Mouse (Mus musculus) forebrain, embryonic 13.5 days (tissue): ENCODE data around the gene Fbll1. TPM values are rescaled to one million over a fixed set of nuclear protein-coding genes. Genes with fewer than 3 reads are reported as not detected.
"Not testable (repeated sequence)": the region's sequence is repeated elsewhere in the genome, so short reads cannot be mapped to it uniquely, and the experiment has no call there.

Source experiments
- ATAC-seq: fragments of 200-750 bp; cut with Nextera tagmentation; 2 replicates; pipeline ENCODE4 v1.8.0; 2017
- H3K27ac ChIP-seq: fragments of 300-500 bp; sonication (generic); 2 replicates; pipeline ENCODE4 v1.5.1; 2015; ENCODE audit warnings: inconsistent platforms, mild to moderate bottlenecking, moderate library complexity
- H3K27me3 ChIP-seq: fragments of 300-500 bp; sonication (generic); 2 replicates; pipeline ENCODE4 v1.6.1; 2015; ENCODE audit warnings: mild to moderate bottlenecking, inconsistent platforms
- H3K36me3 ChIP-seq: fragments of 300-500 bp; sonication (generic); 2 replicates; pipeline ENCODE4 v1.6.1; 2015; ENCODE audit warnings: mild to moderate bottlenecking, inconsistent platforms; ENCODE audit not compliant: poor library complexity, severe bottlenecking
- H3K4me1 ChIP-seq: fragments of 300-500 bp; sonication (generic); 2 replicates; pipeline ENCODE4 v1.6.1; 2015; ENCODE audit warnings: inconsistent platforms
- H3K4me2 ChIP-seq: fragments of 300-500 bp; sonication (generic); 2 replicates; pipeline ENCODE4 v1.6.1; 2015; ENCODE audit warnings: inconsistent platforms, mild to moderate bottlenecking, moderate library complexity
- H3K4me3 ChIP-seq: fragments of 300-500 bp; sonication (generic); 2 replicates; pipeline ENCODE4 v1.5.1; 2015; ENCODE audit warnings: mild to moderate bottlenecking, inconsistent platforms
- H3K9ac ChIP-seq: fragments of 300-500 bp; sonication (generic); 2 replicates; pipeline ENCODE4 v1.6.1; 2015; ENCODE audit warnings: mild to moderate bottlenecking, inconsistent platforms
- H3K9me3 ChIP-seq: fragments of 300-500 bp; sonication (generic); replicated peaks from 2 replicates; pipeline ENCODE4 v1.6.1; 2016; ENCODE audit warnings: inconsistent platforms
- WGBS: fragments of 180-500 bp; shearing (Covaris S2); methylation state at CpG from one replicate; pipeline ENCODE4 v1.1.7; 2015; 5-methylcytosine and 5-hydroxymethylcytosine counted together
- polyA plus RNA-seq: library from polyadenylated mRNA; unstranded; fragments of >200 nt; fragmentation: Nextera tagmentation; extraction: Ambion mirVana; gene quantifications from 2 replicates; pipeline ENCODE4 v1.2.1, GENCODE M21; 2015

The Fbll1 gene
- polyA plus RNA-seq, 1 experiment from 2014 or later = 4.0 TPM

GRCm38 (mm10) chr11:35827714-35828113, 29.0 kb upstream of the Fbll1 start:
- no peaks in the 10 kb centered on the region for H3K9me3 ChIP-seq
- H3K4me3 ChIP-seq = no peak overlapping the region
- H3K4me2 ChIP-seq = no peak overlapping the region
- no peak overlapping the region for H3K27ac ChIP-seq
- 94% methylated on average over 6 of the region's 6 CpGs for WGBS
- no peak for ATAC-seq
- peaks cover 5% of the 10 kb centered on the region for H3K4me1 ChIP-seq
- H3K36me3 ChIP-seq = peaks cover 77% of the 10 kb centered on the region
- H3K9ac ChIP-seq = no peak overlapping the region
- no peaks in the 10 kb centered on the region for H3K27me3 ChIP-seq

- Histone ChIP-seq H3K4me1 (no peaks in the 10 kb centered on the region), H3K9me3 (no peaks in the 10 kb centered on the region), H3K4me3 (no peak overlapping the region), H3K27me3 (no peaks in the 10 kb centered on the region), H3K4me2 (no peak overlapping the region), H3K9ac (no peak overlapping the region), H3K36me3 (peaks cover 96% of the 10 kb centered on the region), H3K27ac (no peak overlapping the region)
- ATAC-seq = no peak
- WGBS = 91% methylated on average over 12 of the region's 12 CpGs
These were observed 17.6 kb upstream of the Fbll1 start for GRCm38 (mm10) chr11:35816316-35816715.

- WGBS = 82% methylated on average over 10 of the region's 10 CpGs
These were observed 12.8 kb upstream of the Fbll1 start for GRCm38 (mm10) chr11:35811458-35811857.

GRCm38 (mm10) chr11:35801332-35801731, 2.6 kb upstream of the Fbll1 start:
- no peak overlapping the region for H3K9ac ChIP-seq
- peaks cover 6% of the 10 kb centered on the region for H3K36me3 ChIP-seq
- no peak overlapping the region for H3K4me3 ChIP-seq
- WGBS = 81% methylated on average over 5 of the region's 5 CpGs
- no peak for ATAC-seq
- H3K9me3 ChIP-seq = no peaks in the 10 kb centered on the region
- no peak overlapping the region for H3K27ac ChIP-seq
- no peak overlapping the region for H3K4me2 ChIP-seq
- H3K4me1 ChIP-seq = peaks cover 10% of the 10 kb centered on the region
- peaks cover 49% of the 10 kb centered on the region for H3K27me3 ChIP-seq

More at GRCm38 (mm10) chr11:35811458-35811857, 12.8 kb upstream of the Fbll1 start:
- ATAC-seq = no peak
- Histone ChIP-seq H3K27me3 (no peaks in the 10 kb centered on the region), H3K9me3 (no peaks in the 10 kb centered on the region), H3K4me1 (no peaks in the 10 kb centered on the region), H3K4me2 (no peak overlapping the region), H3K36me3 (peaks cover 99% of the 10 kb centered on the region), H3K9ac (no peak overlapping the region), H3K27ac (no peak overlapping the region), H3K4me3 (no peak overlapping the region)

GRCm38 (mm10) chr11:35798495-35798820, 226 bp downstream of the Fbll1 start:
- Histone ChIP-seq H3K9me3 (no peaks in the 10 kb centered on the region), H3K27ac (peak overlapping the region; percentile 61; the same call in 1 of the 2 replicates), H3K9ac (peak overlapping the region; percentile 71), H3K4me1 (peaks cover 10% of the 10 kb centered on the region), H3K4me3 (peak overlapping the region; percentile 62), H3K4me2 (peak overlapping the region; percentile 84), H3K36me3 (no peaks in the 10 kb centered on the region), H3K27me3 (peaks cover 64% of the 10 kb centered on the region)
- 1% methylated on average over 22 of the region's 23 CpGs for WGBS
- peak; percentile 96 for ATAC-seq

GRCm38 (mm10) chr11:35797751-35798494, 761 bp downstream of the Fbll1 start:
- Histone ChIP-seq H3K9me3 (no peaks in the 10 kb centered on the region), H3K27me3 (peaks cover 64% of the 10 kb centered on the region), H3K36me3 (no peaks in the 10 kb centered on the region), H3K4me2 (peak overlapping the region; percentile 84), H3K4me1 (peaks cover 10% of the 10 kb centered on the region), H3K4me3 (peak overlapping the region; percentile 62), H3K27ac (peak overlapping the region; percentile 61; the same call in 1 of the 2 replicates), H3K9ac (peak overlapping the region; percentile 71)
- peak; percentile 77 for ATAC-seq
- 3% methylated on average over 83 of the region's 86 CpGs for WGBS

- H3K9ac ChIP-seq, ATAC-seq, H3K4me2 ChIP-seq, H3K4me3 ChIP-seq, H3K9me3 ChIP-seq, H3K27ac ChIP-seq, H3K4me1 ChIP-seq: not testable (repeated sequence)
- 86% methylated on average over 5 of the region's 5 CpGs for WGBS
- Histone ChIP-seq H3K36me3 (peaks cover 17% of the 10 kb centered on the region), H3K27me3 (peaks cover 30% of the 10 kb centered on the region)
These were observed 5.9 kb downstream of the Fbll1 start for GRCm38 (mm10) chr11:35792800-35793199.

- no peaks in the 10 kb centered on the region for H3K27me3 ChIP-seq
- WGBS = 56% methylated on average over 2 of the region's 2 CpGs
- no peak overlapping the region for H3K4me2 ChIP-seq
- no peaks in the 10 kb centered on the region for H3K9me3 ChIP-seq
- no peaks in the 10 kb centered on the region; the same call in 1 of the 2 replicates for H3K4me1 ChIP-seq
- ATAC-seq = no peak
- H3K36me3 ChIP-seq = peaks cover 43% of the 10 kb centered on the region
- no peak overlapping the region for H3K4me3 ChIP-seq
- H3K27ac ChIP-seq = no peak overlapping the region
- H3K9ac ChIP-seq = no peak overlapping the region
These were observed 10.2 kb downstream of the Fbll1 start for GRCm38 (mm10) chr11:35788443-35788842.

GRCm38 (mm10) chr11:35784537-35784936, 14.1 kb downstream of the Fbll1 start:
- peaks cover 58% of the 10 kb centered on the region for H3K36me3 ChIP-seq
- H3K4me3 ChIP-seq = no peak overlapping the region
- no peak for ATAC-seq
- H3K27ac ChIP-seq = no peak overlapping the region
- no peaks in the 10 kb centered on the region for H3K27me3 ChIP-seq
- no peak overlapping the region for H3K4me2 ChIP-seq
- no peak overlapping the region for H3K9ac ChIP-seq
- WGBS = 96% methylated on average over 4 of the region's 4 CpGs
- H3K9me3 ChIP-seq = no peaks in the 10 kb centered on the region
- H3K4me1 ChIP-seq = no peaks in the 10 kb centered on the region; the same call in 1 of the 2 replicates

- Histone ChIP-seq H3K9me3 (no peaks in the 10 kb centered on the region), H3K27ac (no peak overlapping the region), H3K4me1 (no peaks in the 10 kb centered on the region; the same call in 1 of the 2 replicates), H3K27me3 (no peaks in the 10 kb centered on the region), H3K36me3 (peaks cover 58% of the 10 kb centered on the region), H3K4me3 (no peak overlapping the region), H3K4me2 (no peak overlapping the region), H3K9ac (no peak overlapping the region)
- ATAC-seq = no peak
- WGBS = 92% methylated on average over 3 of the region's 3 CpGs
These were observed 14.7 kb downstream of the Fbll1 start for GRCm38 (mm10) chr11:35784002-35784401.

GRCm38 (mm10) chr11:35783038-35783437, 15.6 kb downstream of the Fbll1 start:
- H3K27me3 ChIP-seq = no peaks in the 10 kb centered on the region
- H3K9me3 ChIP-seq = no peaks in the 10 kb centered on the region
- H3K4me3 ChIP-seq = no peak overlapping the region
- H3K36me3 ChIP-seq = peaks cover 67% of the 10 kb centered on the region
- H3K4me2 ChIP-seq = no peak overlapping the region
- no peak overlapping the region for H3K9ac ChIP-seq
- H3K4me1 ChIP-seq = no peaks in the 10 kb centered on the region
- ATAC-seq = no peak
- no peak overlapping the region for H3K27ac ChIP-seq
- WGBS = 93% methylated on average over 5 of the region's 5 CpGs

- Histone ChIP-seq H3K4me2 (no peak overlapping the region), H3K9me3 (no peaks in the 10 kb centered on the region), H3K27ac (no peak overlapping the region), H3K9ac (no peak overlapping the region), H3K4me1 (no peaks in the 10 kb centered on the region), H3K27me3 (no peaks in the 10 kb centered on the region), H3K36me3 (peaks cover 73% of the 10 kb centered on the region), H3K4me3 (no peak overlapping the region)
- WGBS = 97% methylated on average over 3 of the region's 3 CpGs
- no peak for ATAC-seq
These were observed 16.2 kb downstream of the Fbll1 start for GRCm38 (mm10) chr11:35782444-35782843.

- H3K9ac ChIP-seq = no peak overlapping the region
- H3K4me3 ChIP-seq = no peak overlapping the region
- no peaks in the 10 kb centered on the region for H3K27me3 ChIP-seq
- H3K36me3 ChIP-seq = peaks cover 81% of the 10 kb centered on the region
- H3K4me1 ChIP-seq = no peaks in the 10 kb centered on the region
- H3K4me2 ChIP-seq = no peak overlapping the region
- no peaks in the 10 kb centered on the region for H3K9me3 ChIP-seq
- WGBS = 76% methylated on average over 3 of the region's 3 CpGs
- ATAC-seq = no peak
- no peak overlapping the region for H3K27ac ChIP-seq
These were observed 18.3 kb downstream of the Fbll1 start for GRCm38 (mm10) chr11:35780336-35780735.
